Mouse (Mus musculus) stomach, postnatal 0 days (tissue): ENCODE measurements around the gene Nfrkb. TPM values are rescaled to one million over a fixed set of nuclear protein-coding genes. Genes with fewer than 3 reads are reported as not detected.

Source experiments
- ATAC-seq: fragments of 200-750 bp; cut with Nextera tagmentation; 2 replicates; pipeline ENCODE4 v1.8.0; 2017; ENCODE audit not compliant: low FRiP score, low TSS enrichment
- DNase-seq: peaks from one replicate; pipeline ENCODE4 v3.0.0-alpha.2; 2016; ENCODE audit warnings: low spot score
- H3K27ac ChIP-seq: fragments of 300-500 bp; sonication (generic); replicated peaks from 2 replicates; pipeline ENCODE4 v1.5.1; 2014; ENCODE audit warnings: mild to moderate bottlenecking, control low read depth
- H3K27me3 ChIP-seq: fragments of 300-500 bp; sonication (generic); 2 replicates; pipeline ENCODE4 v1.6.1; 2014; ENCODE audit warnings: low read length; ENCODE audit not compliant: control insufficient read depth, insufficient read depth
- H3K36me3 ChIP-seq: fragments of 300-500 bp; sonication (generic); 2 replicates; pipeline ENCODE4 v1.6.1; 2014; ENCODE audit warnings: low read length, mixed read lengths; ENCODE audit not compliant: control insufficient read depth, insufficient read depth
- H3K4me1 ChIP-seq: fragments of 300-500 bp; sonication (generic); replicated peaks from 2 replicates; pipeline ENCODE4 v1.6.1; 2014; ENCODE audit warnings: antibody characterized with exemption; ENCODE audit not compliant: control insufficient read depth, insufficient read depth
- H3K4me2 ChIP-seq: fragments of 300-500 bp; sonication (generic); replicated peaks from 2 replicates; pipeline ENCODE4 v1.6.1; 2014; ENCODE audit warnings: low read depth, mild to moderate bottlenecking, control low read depth, moderate library complexity
- H3K4me3 ChIP-seq: fragments of 300-500 bp; sonication (generic); 2 replicates; pipeline ENCODE4 v1.5.1; 2014; ENCODE audit warnings: low read depth, low read length, control low read depth
- H3K9ac ChIP-seq: fragments of 300-500 bp; sonication (generic); 2 replicates; pipeline ENCODE4 v1.6.1; 2014; ENCODE audit warnings: mild to moderate bottlenecking, low read length, control low read depth, mixed read lengths
- H3K9me3 ChIP-seq: fragments of 300-500 bp; sonication (generic); 2 replicates; pipeline ENCODE4 v1.6.1; 2016; ENCODE audit warnings: low read length; ENCODE audit not compliant: control insufficient read depth
- CTCF ChIP-seq: IDR thresholded peaks from 2 replicates; pipeline ENCODE4 v1.5.1; 2016; ENCODE audit warnings: antibody characterized with exemption, low read depth, mild to moderate bottlenecking, moderate library complexity
- EP300 ChIP-seq: optimal IDR thresholded peaks from 2 replicates; pipeline ENCODE3; 2016; ENCODE audit warnings: antibody characterized with exemption
- WGBS: fragments of 180-500 bp; shearing (Covaris S2); extraction: QIAGEN DNeasy Blood & Tissue Kit; methylation state at CpG from one replicate; pipeline ENCODE4 v1.1.7; 2014; 5-methylcytosine and 5-hydroxymethylcytosine counted together
- polyA plus RNA-seq: library from polyadenylated mRNA; unstranded; fragments of >200 nt; fragmentation: Nextera tagmentation; extraction: Ambion mirVana; gene quantifications from 2 replicates; pipeline ENCODE4 v1.2.1, GENCODE M21; 2015

Gene Nfrkb
- polyA plus RNA-seq, 1 experiment from 2014 or later: 9.0 TPM

- WGBS: 69% methylated on average over 17 of the region's 17 CpGs
- DNase-seq: no peak
- Histone ChIP-seq H3K27me3 (no peaks in the 10 kb centered on the region), H3K9me3 (no peaks in the 10 kb centered on the region), H3K4me3 (no peak overlapping the region), H3K4me1 (no peaks in the 10 kb centered on the region), H3K36me3 (no peaks in the 10 kb centered on the region), H3K4me2 (no peak overlapping the region), H3K27ac (no peak overlapping the region), H3K9ac (no peak overlapping the region)
- TF ChIP-seq EP300 (no peak), CTCF (no peak)
- ATAC-seq: no peak
Measured at GRCm38 (mm10) chr9:31384786-31385499, 1.0 kb upstream of the Nfrkb start.

- TF ChIP-seq CTCF: no peak
- no peak for TF ChIP-seq EP300
- Histone ChIP-seq H3K36me3 (no peaks in the 10 kb centered on the region), H3K27ac (no peak overlapping the region; the same call in 1 of the 2 replicates), H3K9me3 (no peaks in the 10 kb centered on the region), H3K27me3 (no peaks in the 10 kb centered on the region), H3K4me3 (peak overlapping the region; percentile 87), H3K4me2 (peak overlapping the region; percentile 72), H3K9ac (peak overlapping the region; percentile 92), H3K4me1 (no peaks in the 10 kb centered on the region)
- peak; percentile 17 for DNase-seq
- peak; percentile 21; the same call in 1 of the 2 replicates for ATAC-seq
- 19% methylated on average over 4 of the region's 4 CpGs for WGBS
Measured at GRCm38 (mm10) chr9:31385500-31385869, 507 bp upstream of the Nfrkb start.

- ATAC-seq: peak; percentile 54
- H3K27ac ChIP-seq: peak overlapping the region; percentile 69
- peak overlapping the region; percentile 72 for H3K4me2 ChIP-seq
- TF ChIP-seq CTCF: no peak
- no peak for TF ChIP-seq EP300
- H3K4me3 ChIP-seq: peak overlapping the region; percentile 87
- H3K4me1 ChIP-seq: no peaks in the 10 kb centered on the region
- 7% methylated on average over 44 of the region's 44 CpGs for WGBS
- no peaks in the 10 kb centered on the region for H3K27me3 ChIP-seq
- no peak for DNase-seq
- no peaks in the 10 kb centered on the region for H3K36me3 ChIP-seq
- peak overlapping the region; percentile 92 for H3K9ac ChIP-seq
- H3K9me3 ChIP-seq: no peaks in the 10 kb centered on the region
Measured at GRCm38 (mm10) chr9:31386368-31387180, 582 bp downstream of the Nfrkb start.

GRCm38 (mm10) chr9:31387206-31387605 is 1.2 kb downstream of the Nfrkb start:
- peak overlapping the region; percentile 72 for H3K4me2 ChIP-seq
- no peak for DNase-seq
- TF ChIP-seq EP300: no peak
- TF ChIP-seq CTCF: no peak
- no peaks in the 10 kb centered on the region for H3K4me1 ChIP-seq
- no peaks in the 10 kb centered on the region for H3K9me3 ChIP-seq
- peaks cover 4% of the 10 kb centered on the region; the same call in 1 of the 2 replicates for H3K36me3 ChIP-seq
- H3K4me3 ChIP-seq: peak overlapping the region; percentile 87
- no peaks in the 10 kb centered on the region for H3K27me3 ChIP-seq
- ATAC-seq: no peak
- no peak overlapping the region for H3K9ac ChIP-seq
- H3K27ac ChIP-seq: no peak overlapping the region
- WGBS: 74% methylated on average over 5 of the region's 5 CpGs

- H3K27ac ChIP-seq: no peak overlapping the region
- no peak for TF ChIP-seq EP300
- TF ChIP-seq CTCF: peak; percentile 86
- no peaks in the 10 kb centered on the region for H3K27me3 ChIP-seq
- H3K9ac ChIP-seq: no peak overlapping the region
- 38% methylated on average over 4 of the region's 4 CpGs for WGBS
- H3K9me3 ChIP-seq: no peaks in the 10 kb centered on the region
- ATAC-seq: no peak
- no peak overlapping the region for H3K4me3 ChIP-seq
- DNase-seq: peak; percentile 85
- no peak overlapping the region for H3K4me2 ChIP-seq
- H3K4me1 ChIP-seq: no peaks in the 10 kb centered on the region
- H3K36me3 ChIP-seq: peaks cover 47% of the 10 kb centered on the region
Measured at GRCm38 (mm10) chr9:31400441-31400840, 14.4 kb downstream of the Nfrkb start.

GRCm38 (mm10) chr9:31404311-31404710 is 18.3 kb downstream of the Nfrkb start:
- no peak for DNase-seq
- Histone ChIP-seq H3K27ac (no peak overlapping the region), H3K36me3 (peaks cover 39% of the 10 kb centered on the region), H3K4me1 (no peaks in the 10 kb centered on the region), H3K9ac (no peak overlapping the region), H3K9me3 (no peaks in the 10 kb centered on the region), H3K4me3 (no peak overlapping the region), H3K27me3 (no peaks in the 10 kb centered on the region), H3K4me2 (no peak overlapping the region)
- TF ChIP-seq CTCF (no peak), EP300 (no peak)
- ATAC-seq: no peak
- WGBS: 92% methylated on average over 2 of the region's 2 CpGs
